Mouse (Mus musculus) kidney, embryonic 15.5 days (tissue): ENCODE data around the gene Dao. TPM values are rescaled to one million over a fixed set of nuclear protein-coding genes. Genes with fewer than 3 reads are reported as not detected.
A peak's percentile ranks its signal among the peaks of the same experiment; 100 is the strongest.

Experiments
- ATAC-seq: fragments of 200-750 bp; cut with Nextera tagmentation; replicated peaks from 2 replicates; pipeline ENCODE4 v1.8.0; 2017; ENCODE audit warnings: moderate TSS enrichment; ENCODE audit not compliant: low FRiP score
- H3K27ac ChIP-seq: fragments of 300-500 bp; sonication (generic); 2 replicates; pipeline ENCODE4 v1.5.1; 2015; ENCODE audit warnings: mild to moderate bottlenecking, inconsistent platforms
- H3K27me3 ChIP-seq: fragments of 300-500 bp; sonication (generic); 2 replicates; pipeline ENCODE4 v1.6.1; 2015; ENCODE audit warnings: inconsistent platforms
- H3K36me3 ChIP-seq: fragments of 300-500 bp; sonication (generic); 2 replicates; pipeline ENCODE4 v1.6.1; 2015; ENCODE audit warnings: inconsistent platforms
- H3K4me1 ChIP-seq: fragments of 300-500 bp; sonication (generic); 2 replicates; pipeline ENCODE4 v1.6.1; 2015; ENCODE audit warnings: inconsistent platforms
- H3K4me2 ChIP-seq: fragments of 300-500 bp; sonication (generic); 2 replicates; pipeline ENCODE4 v1.6.1; 2015; ENCODE audit warnings: moderate library complexity, mild to moderate bottlenecking, inconsistent platforms
- H3K4me3 ChIP-seq: fragments of 300-500 bp; sonication (generic); replicated peaks from 2 replicates; pipeline ENCODE4 v1.5.1; 2015; ENCODE audit warnings: mild to moderate bottlenecking, inconsistent platforms
- H3K9ac ChIP-seq: fragments of 300-500 bp; sonication (generic); 2 replicates; pipeline ENCODE4 v1.6.1; 2015; ENCODE audit warnings: mild to moderate bottlenecking, inconsistent platforms
- H3K9me3 ChIP-seq: fragments of 300-500 bp; sonication (generic); replicated peaks from 2 replicates; pipeline ENCODE4 v1.6.1; 2016; ENCODE audit warnings: inconsistent platforms
- WGBS: fragments of 180-500 bp; shearing (Covaris S2); methylation state at CpG from one replicate; pipeline ENCODE4 v1.1.7; 2015; ENCODE audit warnings: mixed read lengths; 5-methylcytosine and 5-hydroxymethylcytosine counted together
- polyA plus RNA-seq: library from polyadenylated mRNA; unstranded; fragments of >200 nt; fragmentation: Nextera tagmentation; extraction: Ambion mirVana; gene quantifications from 2 replicates; pipeline ENCODE4 v1.2.1, GENCODE M21; 2015

Dao gene
- polyA plus RNA-seq, 1 experiment from 2014 or later: 14.2 TPM

- H3K36me3 ChIP-seq: no peaks in the 10 kb centered on the region
- no peaks in the 10 kb centered on the region for H3K27me3 ChIP-seq
- peak overlapping the region; percentile 45 for H3K27ac ChIP-seq
- no peak for ATAC-seq
- H3K9ac ChIP-seq: no peak overlapping the region
- H3K4me1 ChIP-seq: peaks cover 16% of the 10 kb centered on the region
- H3K4me2 ChIP-seq: no peak overlapping the region
- H3K4me3 ChIP-seq: no peak overlapping the region
- no peaks in the 10 kb centered on the region for H3K9me3 ChIP-seq
- 83% methylated on average over 7 of the region's 7 CpGs for WGBS
These were observed 30.9 kb downstream of the Dao start for GRCm38 (mm10) chr5:114034393-114034792.

GRCm38 (mm10) chr5:114035111-114035510 lies 31.6 kb downstream of the Dao start:
- peak; percentile 93 for ATAC-seq
- no peak overlapping the region for H3K9ac ChIP-seq
- 0 out of 2 replicates have a peak overlapping the region, but pooled peaks have one; percentile 7 for H3K4me2 ChIP-seq
- H3K36me3 ChIP-seq: no peaks in the 10 kb centered on the region
- H3K27me3 ChIP-seq: no peaks in the 10 kb centered on the region
- 29% methylated on average over 10 of the region's 10 CpGs for WGBS
- H3K4me1 ChIP-seq: peaks cover 16% of the 10 kb centered on the region
- H3K4me3 ChIP-seq: no peak overlapping the region
- H3K9me3 ChIP-seq: no peaks in the 10 kb centered on the region
- peak overlapping the region; percentile 45 for H3K27ac ChIP-seq

GRCm38 (mm10) chr5:114040508-114040907 lies 37.0 kb downstream of the Dao start:
- peaks cover 22% of the 10 kb centered on the region for H3K4me1 ChIP-seq
- no peak for ATAC-seq
- 24% methylated on average over 8 of the region's 8 CpGs for WGBS

GRCm38 (mm10) chr5:114040911-114041310 lies 37.4 kb downstream of the Dao start:
- no peak overlapping the region for H3K27ac ChIP-seq
- 70% methylated on average over 1 of the region's 1 CpGs for WGBS
- H3K9me3 ChIP-seq: no peaks in the 10 kb centered on the region
- H3K27me3 ChIP-seq: 0 out of 2 replicates have a peak, but pooled peaks cover 3% of the 10 kb centered on the region
- H3K9ac ChIP-seq: no peak overlapping the region
- no peak for ATAC-seq
- no peak overlapping the region for H3K4me2 ChIP-seq
- H3K4me1 ChIP-seq: peaks cover 18% of the 10 kb centered on the region
- no peaks in the 10 kb centered on the region for H3K36me3 ChIP-seq
- no peak overlapping the region for H3K4me3 ChIP-seq

More at GRCm38 (mm10) chr5:114040508-114040907, 37.0 kb downstream of the Dao start:
- H3K27ac ChIP-seq: no peak overlapping the region
- no peaks in the 10 kb centered on the region for H3K9me3 ChIP-seq
- no peak overlapping the region for H3K9ac ChIP-seq
- H3K27me3 ChIP-seq: 0 out of 2 replicates have a peak, but pooled peaks cover 3% of the 10 kb centered on the region
- H3K36me3 ChIP-seq: no peaks in the 10 kb centered on the region
- H3K4me3 ChIP-seq: no peak overlapping the region
- H3K4me2 ChIP-seq: no peak overlapping the region

- Histone ChIP-seq H3K4me3 (no peak overlapping the region; the same call in 1 of the 2 replicates), H3K4me1 (peaks cover 17% of the 10 kb centered on the region), H3K9ac (no peak overlapping the region), H3K36me3 (no peaks in the 10 kb centered on the region), H3K4me2 (peak overlapping the region; percentile 43), H3K27me3 (0 out of 2 replicates have a peak, but pooled peaks cover 3% of the 10 kb centered on the region), H3K9me3 (no peaks in the 10 kb centered on the region), H3K27ac (no peak overlapping the region)
- peak; percentile 90 for ATAC-seq
- WGBS: 20% methylated on average over 15 of the region's 15 CpGs
These were observed 37.9 kb downstream of the Dao start for GRCm38 (mm10) chr5:114041327-114041930.

- Histone ChIP-seq H3K27ac (no peak overlapping the region), H3K4me3 (no peak overlapping the region), H3K4me2 (no peak overlapping the region), H3K27me3 (0 out of 2 replicates have a peak, but pooled peaks cover 3% of the 10 kb centered on the region), H3K36me3 (no peaks in the 10 kb centered on the region), H3K9me3 (no peaks in the 10 kb centered on the region), H3K4me1 (peaks cover 15% of the 10 kb centered on the region), H3K9ac (no peak overlapping the region)
- 78% methylated on average over 4 of the region's 4 CpGs for WGBS
- no peak for ATAC-seq
These were observed 40.3 kb downstream of the Dao start for GRCm38 (mm10) chr5:114043800-114044199.

GRCm38 (mm10) chr5:114045134-114045533 lies 41.6 kb downstream of the Dao start:
- H3K4me1 ChIP-seq: peaks cover 15% of the 10 kb centered on the region
- H3K4me2 ChIP-seq: no peak overlapping the region
- no peaks in the 10 kb centered on the region for H3K9me3 ChIP-seq
- H3K36me3 ChIP-seq: no peaks in the 10 kb centered on the region
- 0 out of 2 replicates have a peak, but pooled peaks cover 3% of the 10 kb centered on the region for H3K27me3 ChIP-seq
- 56% methylated on average over 1 of the region's 1 CpGs for WGBS
- no peak overlapping the region for H3K27ac ChIP-seq
- no peak for ATAC-seq
- no peak overlapping the region for H3K9ac ChIP-seq
- H3K4me3 ChIP-seq: no peak overlapping the region

GRCm38 (mm10) chr5:114046151-114046550 lies 42.6 kb downstream of the Dao start:
- Histone ChIP-seq H3K27me3 (no peaks in the 10 kb centered on the region), H3K9ac (no peak overlapping the region)

GRCm38 (mm10) chr5:114046604-114047003 lies 43.1 kb downstream of the Dao start:
- no peak overlapping the region for H3K4me3 ChIP-seq
- H3K9ac ChIP-seq: no peak overlapping the region
- no peaks in the 10 kb centered on the region for H3K9me3 ChIP-seq
- WGBS: 42% methylated on average over 3 of the region's 3 CpGs
- H3K27ac ChIP-seq: no peak overlapping the region
- H3K4me1 ChIP-seq: peaks cover 6% of the 10 kb centered on the region
- ATAC-seq: no peak
- no peak overlapping the region for H3K4me2 ChIP-seq
- H3K27me3 ChIP-seq: no peaks in the 10 kb centered on the region
- no peaks in the 10 kb centered on the region for H3K36me3 ChIP-seq

More at GRCm38 (mm10) chr5:114046151-114046550, 42.6 kb downstream of the Dao start:
- 84% methylated on average over 3 of the region's 3 CpGs for WGBS
- H3K36me3 ChIP-seq: no peaks in the 10 kb centered on the region
- H3K4me3 ChIP-seq: no peak overlapping the region
- H3K4me2 ChIP-seq: no peak overlapping the region
- peaks cover 11% of the 10 kb centered on the region for H3K4me1 ChIP-seq
- H3K27ac ChIP-seq: no peak overlapping the region
- no peaks in the 10 kb centered on the region for H3K9me3 ChIP-seq
- ATAC-seq: no peak

- H3K36me3 ChIP-seq: no peaks in the 10 kb centered on the region
- H3K9me3 ChIP-seq: no peaks in the 10 kb centered on the region
- H3K4me1 ChIP-seq: peaks cover 5% of the 10 kb centered on the region
- no peak overlapping the region for H3K4me3 ChIP-seq
- no peaks in the 10 kb centered on the region for H3K27me3 ChIP-seq
- no peak overlapping the region for H3K9ac ChIP-seq
- no peak for ATAC-seq
- H3K27ac ChIP-seq: no peak overlapping the region
- H3K4me2 ChIP-seq: no peak overlapping the region
- WGBS: 84% methylated on average over 5 of the region's 5 CpGs
These were observed 43.7 kb downstream of the Dao start for GRCm38 (mm10) chr5:114047182-114047581.

- ATAC-seq: no peak
These were observed 45.3 kb downstream of the Dao start for GRCm38 (mm10) chr5:114048731-114049308.

GRCm38 (mm10) chr5:114052246-114052761 lies 48.8 kb downstream of the Dao start:
- 24% methylated on average over 9 of the region's 9 CpGs for WGBS
- H3K4me1 ChIP-seq: peaks cover 9% of the 10 kb centered on the region; the same call in 1 of the 2 replicates
- H3K4me3 ChIP-seq: peak overlapping the region; percentile 15; the same call in 1 of the 2 replicates
- peak overlapping the region; percentile 61 for H3K27ac ChIP-seq
- no peak overlapping the region for H3K9ac ChIP-seq
- H3K9me3 ChIP-seq: no peaks in the 10 kb centered on the region
- ATAC-seq: peak; percentile 36
- peak overlapping the region; percentile 52 for H3K4me2 ChIP-seq
- no peaks in the 10 kb centered on the region for H3K36me3 ChIP-seq
- H3K27me3 ChIP-seq: no peaks in the 10 kb centered on the region

More at GRCm38 (mm10) chr5:114048731-114049308, 45.3 kb downstream of the Dao start:
- H3K4me1 ChIP-seq: peaks cover 9% of the 10 kb centered on the region; the same call in 1 of the 2 replicates
- H3K27ac ChIP-seq: no peak overlapping the region
- no peaks in the 10 kb centered on the region for H3K27me3 ChIP-seq
- no peak overlapping the region for H3K9ac ChIP-seq
- H3K36me3 ChIP-seq: no peaks in the 10 kb centered on the region
- H3K9me3 ChIP-seq: no peaks in the 10 kb centered on the region
- no peak overlapping the region for H3K4me3 ChIP-seq
- WGBS: 55% methylated on average over 12 of the region's 12 CpGs
- H3K4me2 ChIP-seq: no peak overlapping the region
